In the genomic region with DNA sequence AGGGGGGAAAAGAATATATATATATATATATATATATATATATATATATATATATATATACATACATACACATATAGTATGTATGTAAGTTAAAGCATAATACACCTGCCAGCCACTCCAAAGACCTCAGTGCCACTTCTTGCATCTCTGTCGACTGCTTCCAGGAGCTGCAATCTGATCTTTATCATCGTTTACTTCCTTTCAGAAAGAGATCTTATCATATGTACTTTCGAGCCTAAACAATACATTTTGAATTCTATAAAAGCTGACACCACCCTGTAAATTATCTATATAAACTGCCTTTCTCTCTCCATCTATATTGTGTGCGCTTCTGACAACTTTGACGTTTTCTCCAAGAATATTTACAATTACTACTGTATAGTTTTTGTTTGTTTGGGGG, we compare ENCODE assay signal across 9 mouse cellular contexts. TPM values are rescaled to one million over a fixed set of nuclear protein-coding genes. Genes with fewer than 3 reads are reported as not detected.
A peak's percentile ranks its signal among the peaks of the same experiment; 100 is the strongest.
DNase-seq lines count a peak whose midpoint lies in the region; ATAC-seq lines count a peak whose summit lies in the region.
"Had no signal": no experiment of that assay in that cellular context is flagged by ENCODE, and none has a peak within 500 bp of the region (broad histone marks: within the 10 kb centered on the region; RNA-seq: fewer than 3 reads in every experiment).

No protein-coding gene starts in this region.

- no peaks in the 10 kb centered on the region for H3K27me3 ChIP-seq in kidney, embryonic 15.5 days
- no peaks in the 10 kb centered on the region for H3K27me3 ChIP-seq in hindbrain, embryonic 13.5 days
- no peaks in the 10 kb centered on the region for H3K27me3 ChIP-seq in midbrain, embryonic 14.5 days (ENCODE audit: control insufficient read depth, insufficient read depth, low read length)

- DNase-seq in kidney, adult 8-10 months = no peak
- DNase-seq in midbrain, embryonic 14.5 days = no peak
- DNase-seq in frontal cortex, postnatal 10 days (ENCODE audit: low spot score in 2 of 2) = no peak
- no peak for DNase-seq in left cerebral cortex, postnatal 4 days
- DNase-seq in kidney, adult 18-20 months = no peak

- peak overlapping the region; percentile 73 for H3K9ac ChIP-seq in kidney, embryonic 15.5 days
- peak overlapping the region; percentile 85 for H3K9ac ChIP-seq in hindbrain, embryonic 13.5 days
- peak overlapping the region; percentile 79 for H3K9ac ChIP-seq in midbrain, embryonic 14.5 days (replicated peaks; ENCODE audit: low read length)

- peaks cover 36% of the 10 kb centered on the region for H3K36me3 ChIP-seq in kidney, embryonic 15.5 days
- H3K36me3 ChIP-seq in hindbrain, embryonic 13.5 days = peaks cover 22% of the 10 kb centered on the region
- H3K36me3 ChIP-seq in midbrain, embryonic 14.5 days (ENCODE audit: control insufficient read depth, insufficient read depth, low read length) = peaks cover 24% of the 10 kb centered on the region

- ATAC-seq in kidney, embryonic 15.5 days (replicated peaks; ENCODE audit: low FRiP score) = no peak
- ATAC-seq in activated CD4-positive, CD25-positive, alpha-beta regulatory T cell, adult 4 months = peak; percentile 30
- ATAC-seq in hindbrain, embryonic 13.5 days (ENCODE audit: low FRiP score) = no peak
- ATAC-seq in midbrain, embryonic 14.5 days (ENCODE audit: low FRiP score, low TSS enrichment) = no peak

- H3K9me3 ChIP-seq in kidney, embryonic 15.5 days (replicated peaks) = no peaks in the 10 kb centered on the region
- no peaks in the 10 kb centered on the region for H3K9me3 ChIP-seq in hindbrain, embryonic 13.5 days
- no peaks in the 10 kb centered on the region for H3K9me3 ChIP-seq in midbrain, embryonic 14.5 days (ENCODE audit: control insufficient read depth, low read length)

- intact Hi-C loops in left cerebral cortex, postnatal 4 days (cut with DNase I) = loop anchor here (2.0 kb wide), 1 partner anchor 62 kb away; the partner anchor contains the start of gene Anp32b

- 0 out of 2 replicates have a peak, but pooled peaks cover 4% of the 10 kb centered on the region for H3K4me1 ChIP-seq in kidney, embryonic 15.5 days
- peaks cover 6% of the 10 kb centered on the region for H3K4me1 ChIP-seq in hindbrain, embryonic 13.5 days (replicated peaks)
- peaks cover 9% of the 10 kb centered on the region; the same call in 1 of the 2 replicates for H3K4me1 ChIP-seq in midbrain, embryonic 14.5 days (ENCODE audit: control insufficient read depth, insufficient read depth, low read length)

- peak overlapping the region; percentile 74 for H3K4me2 ChIP-seq in kidney, embryonic 15.5 days
- H3K4me2 ChIP-seq in hindbrain, embryonic 13.5 days = peak overlapping the region; percentile 59
- H3K4me2 ChIP-seq in midbrain, embryonic 14.5 days (ENCODE audit: low read length) = peak overlapping the region; percentile 69

- H3K27ac ChIP-seq in kidney, embryonic 15.5 days = peak overlapping the region; percentile 96
- peak overlapping the region; percentile 93 for H3K27ac ChIP-seq in hindbrain, embryonic 13.5 days
- peak overlapping the region; percentile 93; the same call in 1 of the 2 replicates for H3K27ac ChIP-seq in midbrain, embryonic 14.5 days (replicated peaks; ENCODE audit: low read depth, low read length)

- H3K4me3 ChIP-seq in kidney, embryonic 15.5 days (replicated peaks) = peak overlapping the region; percentile 64
- H3K4me3 ChIP-seq in hindbrain, embryonic 13.5 days = peak overlapping the region; percentile 63
- peak overlapping the region; percentile 68 for H3K4me3 ChIP-seq in midbrain, embryonic 14.5 days (replicated peaks; ENCODE audit: low read depth, low read length)

- WGBS in kidney, embryonic 15.5 days = 20% methylated on average over 5 of the region's 5 CpGs
- 51% methylated on average over 5 of the region's 5 CpGs for WGBS in hindbrain, embryonic 13.5 days
- 45% methylated on average over 5 of the region's 5 CpGs for WGBS in midbrain, embryonic 14.5 days

RNA-seq across cellular contexts. Expression of gene Trmo, which starts 0.7 kb away (rescaled TPM):
- 9.7 and 11.1 TPM in 2 replicates for polyA plus RNA-seq in kidney, embryonic 15.5 days (2015; fragmentation: Nextera tagmentation; extraction: Ambion mirVana)
- polyA plus RNA-seq in activated CD4-positive, CD25-positive, alpha-beta regulatory T cell, adult 4 months (2017; shearing (Covaris generic)) = 10 to 100 TPM; 10.9 to 16.3 TPM
- polyA plus RNA-seq in hindbrain, embryonic 13.5 days (2015; fragmentation: Nextera tagmentation; extraction: Ambion mirVana) = 8.9 and 10.0 TPM in 2 replicates
- polyA plus RNA-seq in midbrain, embryonic 14.5 days (2014; fragmentation: Nextera tagmentation; extraction: Ambion mirVana) = 8.6 and 10.1 TPM in 2 replicates
- 1 to 10 TPM; 3.4 to 6.3 TPM for total RNA-seq in left cerebral cortex, postnatal 4 days (2021)

RNA-seq across cellular contexts. Expression of gene Hemgn, which starts 24.8 kb away (rescaled TPM):
- polyA plus RNA-seq in kidney, embryonic 15.5 days (2015; fragmentation: Nextera tagmentation; extraction: Ambion mirVana) = 3.3 and 7.1 TPM in 2 replicates
- 1 to 10 TPM in 1 of 2 experiments, under 1 TPM in 1; 0.93 to 2.7 TPM for polyA plus RNA-seq in activated CD4-positive, CD25-positive, alpha-beta regulatory T cell, adult 4 months (2017; shearing (Covaris generic))
- polyA plus RNA-seq in hindbrain, embryonic 13.5 days (2015; fragmentation: Nextera tagmentation; extraction: Ambion mirVana) = 0.22 and 0.62 TPM in 2 replicates
- polyA plus RNA-seq in midbrain, embryonic 14.5 days (2014; fragmentation: Nextera tagmentation; extraction: Ambion mirVana) = 0.12 TPM in 1 of 2 replicates, not detected in the other
- total RNA-seq in left cerebral cortex, postnatal 4 days (2021) = not detected
- total RNA-seq: layer of hippocampus, postnatal 14 days had no signal

RNA-seq across cellular contexts. Expression of gene Foxe1, which starts 45.1 kb away (rescaled TPM):
- polyA plus RNA-seq in kidney, embryonic 15.5 days (2015; fragmentation: Nextera tagmentation; extraction: Ambion mirVana) = not detected in 2 replicates
- not detected for polyA plus RNA-seq in activated CD4-positive, CD25-positive, alpha-beta regulatory T cell, adult 4 months (2017; shearing (Covaris generic))
- not detected in 2 replicates for polyA plus RNA-seq in hindbrain, embryonic 13.5 days (2015; fragmentation: Nextera tagmentation; extraction: Ambion mirVana)
- polyA plus RNA-seq in midbrain, embryonic 14.5 days (2014; fragmentation: Nextera tagmentation; extraction: Ambion mirVana) = not detected in 2 replicates
- not detected for total RNA-seq in left cerebral cortex, postnatal 4 days (2021)
- total RNA-seq: layer of hippocampus, postnatal 14 days had no signal
